Mouse (Mus musculus) cerebellum, postnatal 36 days (tissue): ENCODE data around the gene E330017A01Rik.

Experiments
- DNase-seq, 2 experiments: peaks; one replicate each; pipeline ENCODE4 v3.0.0; 2021 to 2022; ENCODE audit warnings: mixed read lengths in 2 of 2

E330017A01Rik gene

GRCm38 (mm10) chr16:58662287-58662791, 23.8 kb upstream of the E330017A01Rik start:
- DNase-seq = no peak

GRCm38 (mm10) chr16:58661826-58662225, 23.3 kb upstream of the E330017A01Rik start:
- DNase-seq = no peak

- DNase-seq = no peak
Measured at GRCm38 (mm10) chr16:58658668-58659067, 20.1 kb upstream of the E330017A01Rik start.

GRCm38 (mm10) chr16:58656526-58656925, 18.0 kb upstream of the E330017A01Rik start:
- no peak for DNase-seq

- DNase-seq = no peak
Measured at GRCm38 (mm10) chr16:58655751-58656150, 17.2 kb upstream of the E330017A01Rik start.

- no peak for DNase-seq
Measured at GRCm38 (mm10) chr16:58649979-58650378, 11.4 kb upstream of the E330017A01Rik start.

- DNase-seq = no peak
Measured at GRCm38 (mm10) chr16:58638016-58638415, 523 bp downstream of the E330017A01Rik start.

GRCm38 (mm10) chr16:58637448-58637847, 1.1 kb downstream of the E330017A01Rik start:
- no peak for DNase-seq

GRCm38 (mm10) chr16:58635866-58636265, 2.7 kb downstream of the E330017A01Rik start:
- no peak for DNase-seq

- no peak for DNase-seq
Measured at GRCm38 (mm10) chr16:58629736-58630135, 8.8 kb downstream of the E330017A01Rik start.

GRCm38 (mm10) chr16:58628968-58629367, 9.6 kb downstream of the E330017A01Rik start:
- no peak for DNase-seq

GRCm38 (mm10) chr16:58628336-58628680, 10.2 kb downstream of the E330017A01Rik start:
- DNase-seq = no peak

- DNase-seq = no peak
Measured at GRCm38 (mm10) chr16:58627597-58628335, 10.8 kb downstream of the E330017A01Rik start.

- peak in 1 of 2 experiments; percentile 14 for DNase-seq
Measured at GRCm38 (mm10) chr16:58623944-58624343, 14.6 kb downstream of the E330017A01Rik start.

- DNase-seq = no peak
Measured at GRCm38 (mm10) chr16:58623114-58623513, 15.4 kb downstream of the E330017A01Rik start.

- no peak for DNase-seq
Measured at GRCm38 (mm10) chr16:58622377-58622776, 16.2 kb downstream of the E330017A01Rik start.

GRCm38 (mm10) chr16:58617346-58617745, 21.2 kb downstream of the E330017A01Rik start:
- no peak for DNase-seq

GRCm38 (mm10) chr16:58616878-58617277, 21.7 kb downstream of the E330017A01Rik start, which contains the start of gene Gm813:
Gm813 (minus strand) TSS chr16:58616978.
- DNase-seq = no peak

GRCm38 (mm10) chr16:58612969-58613368, 25.6 kb downstream of the E330017A01Rik start:
- no peak for DNase-seq

GRCm38 (mm10) chr16:58607101-58607500, 31.4 kb downstream of the E330017A01Rik start:
- DNase-seq = peak in 1 of 2 experiments; percentile 3

GRCm38 (mm10) chr16:58604680-58605079, 33.9 kb downstream of the E330017A01Rik start:
- no peak for DNase-seq

GRCm38 (mm10) chr16:58603831-58604230, 34.7 kb downstream of the E330017A01Rik start:
- DNase-seq = no peak

- peak in 1 of 2 experiments; percentile 23 for DNase-seq
Measured at GRCm38 (mm10) chr16:58600846-58601245, 37.7 kb downstream of the E330017A01Rik start.

GRCm38 (mm10) chr16:58591299-58591698, 47.2 kb downstream of the E330017A01Rik start:
- DNase-seq = no peak

GRCm38 (mm10) chr16:58589444-58589843, 49.1 kb downstream of the E330017A01Rik start:
- DNase-seq = no peak
